Mouse (Mus musculus): ENCODE measurements around the gene Prkci. TPM values are rescaled to one million over a fixed set of nuclear protein-coding genes. Genes with fewer than 3 reads are reported as not detected.

Gene Prkci
- total RNA-seq, 4 experiments from 2014 or later = 9.5 to 11.9 (median 10.7) TPM

GRCm38 (mm10) chr3:30994859-30995258 lies 688 bp upstream of the Prkci start:
- no peak for DNase-seq (ENCODE audit: low spot score)

- DNase-seq (ENCODE audit: low spot score) = no peak
Observed at GRCm38 (mm10) chr3:30995899-30996687, 546 bp downstream of the Prkci start.

- DNase-seq (ENCODE audit: low spot score) = no peak
Observed at GRCm38 (mm10) chr3:30996688-30997014, 1.1 kb downstream of the Prkci start.

- DNase-seq (ENCODE audit: low spot score) = no peak
Observed at GRCm38 (mm10) chr3:30999401-31000017, 4.0 kb downstream of the Prkci start.

- no peak for DNase-seq (ENCODE audit: low spot score)
Observed at GRCm38 (mm10) chr3:31000018-31000407, 4.5 kb downstream of the Prkci start.

- DNase-seq (ENCODE audit: low spot score) = no peak
Observed at GRCm38 (mm10) chr3:31001048-31001676, 5.6 kb downstream of the Prkci start.

GRCm38 (mm10) chr3:31004320-31005209 lies 9.0 kb downstream of the Prkci start:
- DNase-seq (ENCODE audit: low spot score) = no peak

GRCm38 (mm10) chr3:31014374-31014773 lies 18.8 kb downstream of the Prkci start:
- no peak for DNase-seq (ENCODE audit: low spot score)

GRCm38 (mm10) chr3:31015682-31016443 lies 20.3 kb downstream of the Prkci start:
- no peak for DNase-seq (ENCODE audit: low spot score)

GRCm38 (mm10) chr3:31016594-31017196 lies 21.1 kb downstream of the Prkci start:
- DNase-seq (ENCODE audit: low spot score) = no peak

GRCm38 (mm10) chr3:31017652-31018051 lies 22.1 kb downstream of the Prkci start:
- no peak for DNase-seq (ENCODE audit: low spot score)

- no peak for DNase-seq (ENCODE audit: low spot score)
Observed at GRCm38 (mm10) chr3:31019287-31019686, 23.7 kb downstream of the Prkci start.

- DNase-seq (ENCODE audit: low spot score) = no peak
Observed at GRCm38 (mm10) chr3:31019793-31020447, 24.4 kb downstream of the Prkci start.

GRCm38 (mm10) chr3:31020656-31021055 lies 25.1 kb downstream of the Prkci start:
- no peak for DNase-seq (ENCODE audit: low spot score)

- peak; percentile 19 for DNase-seq (ENCODE audit: low spot score)
Observed at GRCm38 (mm10) chr3:31022895-31023436, 27.4 kb downstream of the Prkci start.

GRCm38 (mm10) chr3:31027718-31028117 lies 32.2 kb downstream of the Prkci start:
- no peak for DNase-seq (ENCODE audit: low spot score)

GRCm38 (mm10) chr3:31031621-31032020 lies 36.1 kb downstream of the Prkci start:
- no peak for DNase-seq (ENCODE audit: low spot score)

- no peak for DNase-seq (ENCODE audit: low spot score)
Observed at GRCm38 (mm10) chr3:31033644-31034043, 38.1 kb downstream of the Prkci start.

GRCm38 (mm10) chr3:31037851-31038250 lies 42.3 kb downstream of the Prkci start:
- DNase-seq (ENCODE audit: low spot score) = no peak

- DNase-seq (ENCODE audit: low spot score) = no peak
Observed at GRCm38 (mm10) chr3:31038689-31039088, 43.1 kb downstream of the Prkci start.

Measured in heart, adult 8-10 months (tissue).